Mouse (Mus musculus) myocyte (in vitro differentiated cells): ENCODE data around the gene Lrsam1.

Experiments
- CEBPB ChIP-seq: IDR thresholded peaks from 2 replicates; pipeline ENCODE4 v1.6.1; 2011; ENCODE audit warnings: mild to moderate bottlenecking, moderate library complexity; ENCODE audit not compliant: poor library complexity, insufficient read depth, severe bottlenecking
- E2F4 ChIP-seq: IDR thresholded peaks from one replicate; pipeline ENCODE4 v1.6.1; 2011; ENCODE audit warnings: mild to moderate bottlenecking, control low read depth, moderate library complexity; ENCODE audit not compliant: insufficient read depth
- MAX ChIP-seq: IDR thresholded peaks from one replicate; pipeline ENCODE4 v1.6.1; 2011; ENCODE audit warnings: low read depth, mild to moderate bottlenecking, control low read depth
- MYOD1 ChIP-seq, 3 experiments: IDR thresholded peaks; one replicate each; pipeline ENCODE4 v1.6.1; 2011; ENCODE audit warnings: control low read depth in 2 of 3, low read depth in 2 of 3, mild to moderate bottlenecking in 2 of 3, moderate library complexity in 1 of 3; ENCODE audit not compliant: insufficient read length in 2 of 3, control insufficient read depth in 1 of 3
- MYOG ChIP-seq, 3 experiments: IDR thresholded peaks; one replicate each; pipeline ENCODE4 v1.6.1; 2011; ENCODE audit warnings: control low read depth in 2 of 3, low read depth in 2 of 3, mild to moderate bottlenecking in 2 of 3; ENCODE audit not compliant: insufficient read length in 2 of 3, control insufficient read depth in 1 of 3, insufficient read depth in 1 of 3
- POLR2A ChIP-seq: IDR thresholded peaks from one replicate; pipeline ENCODE4 v1.6.1; 2011; ENCODE audit warnings: low read depth, mild to moderate bottlenecking, control low read depth, moderate library complexity; ENCODE audit not compliant: insufficient read length
- POLR2AphosphoS2 ChIP-seq: IDR thresholded peaks from one replicate; pipeline ENCODE4 v1.6.1; 2011; ENCODE audit warnings: low read depth, control low read depth; ENCODE audit not compliant: insufficient read length
- REST ChIP-seq: IDR thresholded peaks from one replicate; pipeline ENCODE4 v1.6.1; 2011; ENCODE audit warnings: mild to moderate bottlenecking, control low read depth, moderate library complexity; ENCODE audit not compliant: insufficient read depth, insufficient read length
- SRF ChIP-seq: IDR thresholded peaks from one replicate; pipeline ENCODE4 v1.6.1; 2011; ENCODE audit warnings: low read depth; ENCODE audit not compliant: control insufficient read depth, insufficient read length
- TCF12 ChIP-seq: IDR thresholded peaks from one replicate; pipeline ENCODE4 v1.6.1; 2011; ENCODE audit warnings: mild to moderate bottlenecking, control low read depth; ENCODE audit not compliant: poor library complexity, insufficient read depth, severe bottlenecking
- TCF3 ChIP-seq: IDR thresholded peaks from one replicate; pipeline ENCODE4 v1.6.1; 2011; ENCODE audit warnings: low read depth, control low read depth; ENCODE audit not compliant: insufficient read length
- USF1 ChIP-seq: IDR thresholded peaks from one replicate; pipeline ENCODE4 v1.6.1; 2011; ENCODE audit warnings: low read depth, mild to moderate bottlenecking, control low read depth, moderate library complexity

- peak; percentile 61 for TF ChIP-seq POLR2AphosphoS2
- TF ChIP-seq POLR2A: peak; percentile 49
- TF ChIP-seq USF1: no peak
- no peak for TF ChIP-seq E2F4
- no peak for TF ChIP-seq CEBPB
- no peak for TF ChIP-seq MAX
- no peak for TF ChIP-seq SRF
- no peak for TF ChIP-seq TCF12
- TF ChIP-seq MYOD1 (IDR thresholded peaks at IDR 0.05; ENCODE audit: control insufficient read depth in 1 of 3, insufficient read length in 2 of 3, low read depth in 2 of 3): no peak
- TF ChIP-seq MYOG (IDR thresholded peaks at IDR 0.05; ENCODE audit: control insufficient read depth in 1 of 3, insufficient read depth in 1 of 3, insufficient read length in 2 of 3, low read depth in 2 of 3): no peak
- no peak for TF ChIP-seq REST
- TF ChIP-seq TCF3: no peak
Measured at GRCm38 (mm10) chr2:32964659-32965457, 3.4 kb upstream of the Lrsam1 start.
